Mouse (Mus musculus) heart, postnatal 14 days (tissue): ENCODE results near the gene Pkn3. TPM values are rescaled to one million over a fixed set of nuclear protein-coding genes. Genes with fewer than 3 reads are reported as not detected.
"Not testable (repeated sequence)": the region's sequence is repeated elsewhere in the genome, so short reads cannot be mapped to it uniquely, and the experiment has no call there.

ENCODE experiments used
- DNase-seq, 2 experiments: peaks; one replicate each; pipeline ENCODE4 v3.0.0; 2021 to 2022
- intact Hi-C: fragments of 180-260 bp; cut with DNase I; formaldehyde crosslinking; loops from one replicate; pipeline ENCODE4 v1.15.1; 2025
- total RNA-seq, 2 experiments: library from RNA; stranded (reverse); gene quantifications; 2 replicates each; pipeline ENCODE4 v1.2.3; 2021

The Pkn3 gene
- total RNA-seq, 2 experiments from 2014 or later: 10.3 to 12.2 TPM

- DNase-seq: no peak
These were observed 14.9 kb downstream of the Pkn3 start for GRCm38 (mm10) chr2:30092280-30092918.

GRCm38 (mm10) chr2:30093471-30094207, 16.2 kb downstream of the Pkn3 start, which contains the start of gene Zdhhc12:
Gene Zdhhc12 (minus strand): TSS chr2:30093648.
- intact Hi-C loops: no loop called here
- DNase-seq: peak; percentile 90 to 92

More at GRCm38 (mm10) chr2:30092280-30092918, 14.9 kb downstream of the Pkn3 start:
- intact Hi-C loops: loop anchor here (1.0 kb wide), 1 partner anchor 14 kb away; no protein-coding TSS in a partner anchor

- no peak for DNase-seq
- intact Hi-C loops: no loop called here
These were observed 16.7 kb downstream of the Pkn3 start for GRCm38 (mm10) chr2:30094208-30094588.

GRCm38 (mm10) chr2:30095882-30096527, 18.5 kb downstream of the Pkn3 start:
- intact Hi-C loops: loop anchor here (1.0 to 2.0 kb wide), 2 partner anchors 18 to 53 kb away; no protein-coding TSS in a partner anchor

GRCm38 (mm10) chr2:30100214-30100613, 22.7 kb downstream of the Pkn3 start:
- no peak for DNase-seq
- intact Hi-C loops: no loop called here

More at GRCm38 (mm10) chr2:30095882-30096527, 18.5 kb downstream of the Pkn3 start:
- peak; percentile 59 to 72 for DNase-seq

GRCm38 (mm10) chr2:30106364-30106763, 28.9 kb downstream of the Pkn3 start:
- intact Hi-C loops: no loop called here
- DNase-seq: peak; percentile 43 to 61

- no peak for DNase-seq
- intact Hi-C loops: no loop called here
These were observed 30.2 kb downstream of the Pkn3 start for GRCm38 (mm10) chr2:30107646-30108045.

- DNase-seq: no peak
- intact Hi-C loops: no loop called here
These were observed 30.8 kb downstream of the Pkn3 start for GRCm38 (mm10) chr2:30108260-30108659.

GRCm38 (mm10) chr2:30111500-30111899, 34.0 kb downstream of the Pkn3 start:
- DNase-seq: no peak
- intact Hi-C loops: no loop called here

GRCm38 (mm10) chr2:30112564-30112963, 35.1 kb downstream of the Pkn3 start:
- no peak for DNase-seq
- intact Hi-C loops: no loop called here

GRCm38 (mm10) chr2:30119641-30120051, 42.2 kb downstream of the Pkn3 start:
- intact Hi-C loops: no loop called here
- DNase-seq: no peak

- no peak for DNase-seq
- intact Hi-C loops: no loop called here
These were observed 42.8 kb downstream of the Pkn3 start for GRCm38 (mm10) chr2:30120269-30120668.

- intact Hi-C loops: no loop called here
- DNase-seq: no peak
These were observed 45.3 kb downstream of the Pkn3 start for GRCm38 (mm10) chr2:30122766-30123165.

- DNase-seq: no peak
- intact Hi-C loops: no loop called here
These were observed 46.4 kb downstream of the Pkn3 start for GRCm38 (mm10) chr2:30123729-30124471.

- DNase-seq: peak; percentile 97 to 98
- intact Hi-C loops: no loop called here
These were observed 47.2 kb downstream of the Pkn3 start, which contains the start of gene Zer1 for GRCm38 (mm10) chr2:30124472-30125274. Gene Zer1 (minus strand): TSS chr2:30124585.

- intact Hi-C loops: loop anchor here (2.0 kb wide), 1 partner anchor 142 kb away; no protein-coding TSS in a partner anchor
- DNase-seq: peak in 1 of 2 experiments; percentile 57
These were observed 51.3 kb downstream of the Pkn3 start for GRCm38 (mm10) chr2:30128789-30129188.

GRCm38 (mm10) chr2:30130156-30130555, 52.7 kb downstream of the Pkn3 start:
- no peak for DNase-seq
- intact Hi-C loops: loop anchor here (1.0 kb wide), 1 partner anchor 33 kb away; no protein-coding TSS in a partner anchor

GRCm38 (mm10) chr2:30131240-30131639, 53.8 kb downstream of the Pkn3 start:
- intact Hi-C loops, DNase-seq: not testable (repeated sequence)
